Mouse (Mus musculus) gastrocnemius, adult 2 months (tissue): Measurements from ENCODE around the gene Rngtt. TPM values are rescaled to one million over a fixed set of nuclear protein-coding genes. Genes with fewer than 3 reads are reported as not detected.

Source experiments
- DNase-seq: peaks from one replicate; pipeline ENCODE4 v3.0.0; 2022
- H3K27ac ChIP-seq: fragments of 200-600 bp; 2 replicates; pipeline ENCODE4 v1.8.1; 2022; ENCODE audit warnings: mild to moderate bottlenecking
- H3K4me3 ChIP-seq: fragments of 200-600 bp; 2 replicates; pipeline ENCODE4 v1.8.1; 2022; ENCODE audit warnings: mild to moderate bottlenecking, moderate library complexity
- CTCF ChIP-seq: fragments of 200-600 bp; IDR thresholded peaks from 2 replicates; pipeline ENCODE4 v1.8.1; 2022; ENCODE audit warnings: antibody characterized with exemption, mild to moderate bottlenecking, moderate library complexity
- intact Hi-C: fragments of 180-260 bp; cut with DNase I; formaldehyde crosslinking; loops from one replicate; pipeline ENCODE4 v1.15.1; 2025
- total RNA-seq, 2 experiments: library from RNA; stranded (reverse); gene quantifications; 2 replicates each; pipeline ENCODE4 v1.2.3; 2021

Gene Rngtt
- total RNA-seq, 2 experiments from 2014 or later: 7.1 to 10.0 TPM

- Histone ChIP-seq H3K4me3 (no peak overlapping the region), H3K27ac (no peak overlapping the region)
- DNase-seq: no peak
- intact Hi-C loops: no loop called here
- TF ChIP-seq CTCF: no peak
Observed at GRCm38 (mm10) chr4:33337999-33338398, 27.9 kb downstream of the Rngtt start.

- H3K27ac ChIP-seq: no peak overlapping the region
- intact Hi-C loops: no loop called here
- no peak overlapping the region for H3K4me3 ChIP-seq
- DNase-seq: no peak
- no peak for TF ChIP-seq CTCF
Observed at GRCm38 (mm10) chr4:33342877-33343731, 33.0 kb downstream of the Rngtt start.

GRCm38 (mm10) chr4:33343732-33344057 is 33.6 kb downstream of the Rngtt start:
- no peak for TF ChIP-seq CTCF
- intact Hi-C loops: no loop called here
- no peak overlapping the region for H3K27ac ChIP-seq

GRCm38 (mm10) chr4:33363451-33363850 is 53.3 kb downstream of the Rngtt start:
- Histone ChIP-seq H3K4me3 (no peak overlapping the region), H3K27ac (no peak overlapping the region)
- TF ChIP-seq CTCF: peak; percentile 9; the same call in 1 of the 2 replicates
- DNase-seq: no peak
- intact Hi-C loops: no loop called here

More at GRCm38 (mm10) chr4:33343732-33344057, 33.6 kb downstream of the Rngtt start:
- H3K4me3 ChIP-seq: no peak overlapping the region
- DNase-seq: no peak

DNA sequence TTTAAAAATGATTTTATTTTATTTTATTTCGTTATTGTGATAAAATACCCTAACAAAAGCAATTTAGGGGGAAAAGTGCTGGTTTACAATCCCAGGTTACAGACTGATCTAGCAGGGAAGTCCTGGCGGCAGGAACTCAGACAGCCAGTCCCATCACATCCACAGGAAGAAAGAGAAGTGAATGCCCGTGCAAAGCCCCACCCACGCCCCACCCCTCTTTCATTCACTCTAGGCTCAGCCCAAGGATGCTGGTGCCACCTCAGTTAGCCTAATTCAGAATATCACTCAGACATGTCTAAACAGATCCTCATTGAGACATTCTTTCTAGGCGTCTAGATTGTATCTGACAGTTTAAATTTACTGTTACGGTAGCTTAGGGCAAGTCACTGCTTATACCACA is 64.8 kb downstream of the Rngtt start:
- intact Hi-C loops: no loop called here
- no peak for TF ChIP-seq CTCF
- Histone ChIP-seq H3K27ac (no peak overlapping the region), H3K4me3 (no peak overlapping the region)
- no peak for DNase-seq

DNA sequence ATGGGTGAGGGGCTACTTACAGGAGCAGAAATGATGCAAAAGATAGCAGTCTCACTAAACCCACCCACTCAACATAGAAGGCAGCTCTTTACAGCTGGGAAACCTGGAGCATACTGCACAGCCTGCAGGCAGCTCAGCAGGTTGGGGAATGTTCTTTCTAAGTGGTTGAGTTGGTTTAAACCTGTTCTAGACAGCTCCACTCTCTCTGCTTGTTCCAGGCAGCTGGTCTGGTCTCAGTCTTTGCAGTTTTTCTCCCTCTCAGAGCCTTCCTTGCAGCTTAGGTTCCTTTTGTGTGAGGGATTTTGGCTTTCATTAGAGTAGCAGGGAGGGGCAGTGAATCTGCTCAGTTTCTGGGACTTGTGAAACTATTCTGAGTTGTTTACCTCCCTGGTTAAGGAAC is 67.5 kb downstream of the Rngtt start:
- intact Hi-C loops: no loop called here
- no peak for DNase-seq
- H3K4me3 ChIP-seq: no peak overlapping the region
- H3K27ac ChIP-seq: no peak overlapping the region
- no peak for TF ChIP-seq CTCF

DNA sequence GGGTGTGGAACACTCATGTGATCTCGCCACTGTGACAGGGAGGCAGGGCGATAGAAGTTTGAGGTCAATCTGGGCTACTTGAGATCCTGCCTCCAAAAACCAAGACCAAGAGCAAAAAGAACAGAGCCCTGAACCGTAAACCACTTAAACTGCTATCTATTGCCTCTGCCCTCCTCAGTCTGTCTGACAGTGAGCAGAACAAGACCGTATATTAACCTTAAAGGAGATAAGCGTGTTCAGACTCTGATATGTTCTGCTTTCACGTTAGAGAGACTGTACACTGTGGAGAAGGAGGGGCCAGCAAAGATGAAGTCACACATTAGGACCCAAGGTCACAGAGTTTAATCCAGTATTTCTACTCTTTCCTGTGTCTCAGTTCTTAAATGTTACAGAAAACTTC is 68.8 kb downstream of the Rngtt start:
- DNase-seq: no peak
- H3K27ac ChIP-seq: no peak overlapping the region
- intact Hi-C loops: no loop called here
- no peak for TF ChIP-seq CTCF
- no peak overlapping the region for H3K4me3 ChIP-seq

- intact Hi-C loops: no loop called here
- TF ChIP-seq CTCF: no peak
Observed at GRCm38 (mm10) chr4:33388899-33389298, 78.8 kb downstream of the Rngtt start.

GRCm38 (mm10) chr4:33390660-33391059 is 80.5 kb downstream of the Rngtt start:
- intact Hi-C loops: loop anchor here (10.0 kb wide), 1 partner anchor 534 kb away; the partner anchor contains the start of gene Cnr1
- H3K27ac ChIP-seq: no peak overlapping the region
- no peak for TF ChIP-seq CTCF

More at GRCm38 (mm10) chr4:33388899-33389298, 78.8 kb downstream of the Rngtt start:
- H3K4me3 ChIP-seq: no peak overlapping the region
- no peak for DNase-seq
- H3K27ac ChIP-seq: no peak overlapping the region

GRCm38 (mm10) chr4:33393437-33393836 is 83.3 kb downstream of the Rngtt start:
- intact Hi-C loops: loop anchor here (10.0 kb wide), 1 partner anchor 531 kb away; the partner anchor contains the start of gene Cnr1
- peak; percentile 23 for DNase-seq
- no peak for TF ChIP-seq CTCF
- no peak overlapping the region for H3K27ac ChIP-seq
- no peak overlapping the region for H3K4me3 ChIP-seq

More at GRCm38 (mm10) chr4:33390660-33391059, 80.5 kb downstream of the Rngtt start:
- DNase-seq: no peak
- H3K4me3 ChIP-seq: no peak overlapping the region

- Histone ChIP-seq H3K27ac (no peak overlapping the region), H3K4me3 (no peak overlapping the region)
- intact Hi-C loops: loop anchor here (2.0 to 10.0 kb wide), 3 partner anchors 310 to 836 kb away; partner anchors contain the start of gene Cnr1
- peak; percentile 86 for DNase-seq
- TF ChIP-seq CTCF: peak; percentile 95
Observed at GRCm38 (mm10) chr4:33396222-33397176, 86.4 kb downstream of the Rngtt start.

DNA sequence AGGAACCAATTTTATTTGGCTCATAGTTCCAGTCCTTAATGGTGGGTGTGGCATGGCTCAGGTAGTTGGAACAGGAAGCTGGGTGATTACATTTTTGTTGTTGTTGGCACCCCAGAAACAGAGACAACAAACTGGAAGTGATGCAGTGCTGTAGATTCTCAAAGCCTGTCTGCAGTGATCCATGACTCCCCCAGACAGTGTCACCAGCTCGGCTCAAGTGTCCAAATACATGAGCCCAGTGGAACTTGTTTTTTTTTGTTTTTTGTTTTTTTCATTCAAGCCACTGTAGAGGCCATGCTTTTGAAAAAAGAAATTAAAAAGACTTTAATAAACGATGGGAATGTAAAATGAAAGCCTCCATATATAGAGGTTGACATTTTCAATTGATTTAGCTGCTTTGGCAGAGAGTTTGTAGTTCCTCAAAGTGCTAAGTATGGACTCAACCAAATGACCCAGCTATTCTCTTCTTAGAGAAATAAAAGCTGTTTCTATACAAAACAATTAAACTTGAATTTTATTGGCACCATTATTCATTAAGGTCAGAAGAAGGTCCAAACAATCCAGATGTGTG is 95.7 kb downstream of the Rngtt start:
- H3K4me3 ChIP-seq: no peak overlapping the region
- intact Hi-C loops: no loop called here
- no peak for DNase-seq
- TF ChIP-seq CTCF: no peak
- H3K27ac ChIP-seq: no peak overlapping the region
